Mouse (Mus musculus) layer of hippocampus, postnatal 14 days (tissue): Measurements from ENCODE around the gene Gba. TPM values are rescaled to one million over a fixed set of nuclear protein-coding genes. Genes with fewer than 3 reads are reported as not detected.
A peak's percentile ranks its signal among the peaks of the same experiment; 100 is the strongest.
"Not testable (repeated sequence)": the region's sequence is repeated elsewhere in the genome, so short reads cannot be mapped to it uniquely, and the experiment has no call there.

Experiments
- DNase-seq, 2 experiments: peaks; one replicate each; pipeline ENCODE4 v3.0.0; 2021 to 2022; ENCODE audit warnings: low spot score in 2 of 2, mixed read lengths in 1 of 2
- long read RNA-seq, 2 experiments: library from polyadenylated mRNA; stranded (forward); transcript quantifications; one replicate each; pipeline ENCODE4 v2.0.0; 2021
- total RNA-seq, 2 experiments: library from RNA; stranded (reverse); gene quantifications; 2 replicates each; pipeline ENCODE4 v1.2.3; 2021

Gene Gba
- total RNA-seq: 10 to 100 TPM; 64.1 to 68.8 TPM
- long read RNA-seq, experiment 1, transcript Gba-201 (11 exons, 1,779 nt): major isoform, 19 of 29 reads
- long read RNA-seq, experiment 1, partial matches to known transcripts: 2 of 29 reads
- long read RNA-seq, experiment 1, other reads (novel, unspliced or antisense): 5 of 29 reads
- long read RNA-seq, experiment 2, transcript Gba-201 (11 exons, 1,779 nt): major isoform, 36 of 40 reads
- long read RNA-seq, experiment 2, partial matches to known transcripts: 1 of 40 reads
- long read RNA-seq, experiment 2, other reads (novel, unspliced or antisense): 2 of 40 reads

DNA sequence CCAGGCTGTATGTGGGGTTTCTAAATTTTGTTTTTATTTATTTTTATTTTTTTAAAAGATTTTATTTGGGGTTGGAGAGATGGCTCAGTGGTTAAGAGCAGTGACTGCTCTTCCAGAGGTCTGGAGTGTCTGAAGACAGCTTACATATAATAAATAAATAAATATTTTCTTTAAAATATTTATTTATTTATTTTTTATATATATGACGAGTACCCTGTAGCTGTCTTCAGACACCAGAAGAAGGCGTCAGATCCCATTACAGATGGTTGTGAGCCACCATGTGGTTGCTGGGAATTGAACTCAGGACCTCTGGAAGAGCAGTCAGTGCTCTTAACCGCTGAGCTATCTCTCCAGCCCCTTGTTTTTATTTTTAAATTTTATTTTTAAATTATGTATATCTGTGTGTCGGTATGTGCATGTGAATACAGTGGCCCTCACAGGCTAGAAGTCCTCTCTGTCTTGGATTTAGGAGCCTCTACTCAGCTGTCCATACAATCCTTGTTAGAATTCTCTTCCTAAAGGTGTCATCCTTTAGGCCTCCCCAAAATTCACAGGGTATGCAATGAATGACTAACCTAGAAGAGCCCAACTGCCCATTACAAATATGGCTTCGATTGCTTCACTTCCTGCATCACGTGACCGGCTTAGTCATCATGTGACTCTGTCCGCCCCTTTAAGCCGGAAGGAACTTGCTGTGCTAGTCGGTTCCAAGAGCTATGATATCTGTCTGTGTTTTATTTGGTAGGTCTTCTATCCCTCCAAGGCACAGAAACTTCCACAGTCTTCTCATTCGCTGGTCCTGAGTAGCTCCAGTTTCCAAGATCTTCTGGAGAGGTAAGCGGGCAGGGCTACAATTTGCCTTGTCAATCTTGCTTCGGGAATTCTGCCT is at the start of gene Gba:
Gene Gba, plus strand, starts transcription at position 676 of the 889 bp plus-strand sequence.
- peak; percentile 84 to 91 for DNase-seq

GRCm38 (mm10) chr3:89156951-89157350 is 45.8 kb upstream of the Gba start:
- DNase-seq: no peak

DNA sequence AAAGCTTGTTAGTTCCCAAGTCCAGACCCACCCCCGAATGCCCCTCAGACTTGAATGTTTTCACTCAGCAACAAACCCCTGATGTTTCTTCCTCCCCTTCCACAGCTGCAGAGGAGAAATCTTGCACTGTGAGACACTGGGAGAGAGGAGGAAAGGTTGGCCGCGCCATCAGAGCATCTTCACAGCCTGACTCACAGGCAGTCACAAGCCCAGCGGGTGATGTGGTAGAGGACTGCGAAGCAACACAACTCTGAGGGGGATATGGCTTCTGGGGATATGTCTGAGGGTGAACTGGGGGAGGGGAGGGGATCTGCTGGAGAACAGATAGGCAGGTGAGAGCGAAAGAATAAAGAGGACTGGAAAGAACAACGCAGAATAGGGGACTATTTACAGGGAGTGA is 44.1 kb upstream of the Gba start:
- no peak for DNase-seq

DNA sequence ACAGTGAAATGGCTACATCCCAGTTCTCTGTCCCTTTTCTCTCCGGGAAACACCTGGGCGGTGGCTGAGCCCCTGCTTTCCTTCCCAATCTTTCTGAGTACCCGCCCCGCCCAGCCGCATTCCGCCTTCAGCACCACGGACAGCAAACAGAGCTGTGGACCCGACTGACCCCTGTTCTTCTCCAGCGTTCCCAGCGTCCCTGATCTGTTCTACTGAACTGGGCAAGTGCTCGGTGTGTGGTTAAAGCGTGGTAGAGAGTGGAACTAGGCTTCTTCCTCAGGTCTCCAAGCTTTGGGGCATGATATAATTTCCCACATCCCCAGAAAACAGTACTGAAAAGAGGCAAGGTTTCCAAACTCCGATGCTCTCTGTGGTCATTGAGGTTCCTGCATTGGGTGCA is 43.5 kb upstream of the Gba start:
- DNase-seq: peak in 1 of 2 experiments; percentile 16

DNA sequence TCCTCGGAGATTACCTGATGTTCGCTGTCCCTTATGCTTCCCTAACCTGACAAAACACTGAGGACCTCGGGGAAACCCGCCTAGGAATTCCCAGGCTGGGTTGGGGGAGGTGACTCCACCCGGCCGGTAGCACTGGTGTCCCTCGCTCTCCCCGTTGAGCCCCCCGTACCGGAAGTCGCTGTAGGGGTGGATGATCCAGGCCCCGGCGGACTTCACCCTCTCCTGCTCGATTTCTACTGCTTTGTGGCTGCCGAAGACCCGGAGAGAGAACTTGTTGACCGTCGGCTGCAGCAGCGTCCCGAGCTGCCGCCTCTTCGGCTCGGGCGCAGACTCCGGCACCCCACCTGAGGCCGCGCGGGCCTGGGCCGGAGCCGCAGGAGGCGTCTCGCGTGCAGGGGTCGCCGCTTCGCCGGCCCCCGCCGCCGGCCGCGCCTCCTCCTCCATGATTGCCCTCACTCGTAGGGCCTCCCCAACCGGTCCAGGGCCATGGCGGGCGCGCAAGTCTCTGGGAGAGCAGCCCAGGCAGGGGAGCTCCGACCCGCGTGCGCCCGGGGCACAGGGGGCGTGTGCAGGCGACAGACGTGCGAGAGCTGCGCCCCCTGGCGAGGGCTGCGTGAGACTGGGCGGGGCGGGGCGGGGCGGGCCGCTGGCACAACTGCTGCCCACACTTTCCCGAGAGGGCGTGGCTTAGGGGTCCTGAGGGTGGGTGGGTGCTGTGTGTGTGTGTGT is 42.9 kb upstream of the Gba start, which contains the start of gene Hcn3:
Gene Hcn3, minus strand, starts transcription at position 581 of the 729 bp plus-strand sequence.
- DNase-seq: peak in 1 of 2 experiments; percentile 57

DNA sequence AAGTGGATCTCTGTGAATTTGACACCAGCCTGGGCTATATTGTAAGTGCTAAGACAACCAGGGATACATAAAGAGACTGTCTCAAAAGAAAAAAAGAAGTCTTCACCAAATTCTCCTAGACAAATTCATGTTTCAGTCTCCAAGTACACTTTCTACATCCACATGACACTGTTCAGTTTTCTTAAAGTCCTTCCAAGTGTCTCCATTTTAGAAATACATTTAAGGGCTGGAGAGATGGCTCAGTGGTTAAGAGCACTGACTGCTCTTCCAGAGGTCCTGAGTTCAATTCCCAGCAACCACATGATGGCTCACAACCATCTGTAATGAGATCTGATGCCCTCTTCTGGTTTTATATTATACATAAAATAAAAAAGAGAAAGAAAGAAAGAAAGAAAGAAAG is 41.5 kb upstream of the Gba start:
- not testable (repeated sequence) for DNase-seq

DNA sequence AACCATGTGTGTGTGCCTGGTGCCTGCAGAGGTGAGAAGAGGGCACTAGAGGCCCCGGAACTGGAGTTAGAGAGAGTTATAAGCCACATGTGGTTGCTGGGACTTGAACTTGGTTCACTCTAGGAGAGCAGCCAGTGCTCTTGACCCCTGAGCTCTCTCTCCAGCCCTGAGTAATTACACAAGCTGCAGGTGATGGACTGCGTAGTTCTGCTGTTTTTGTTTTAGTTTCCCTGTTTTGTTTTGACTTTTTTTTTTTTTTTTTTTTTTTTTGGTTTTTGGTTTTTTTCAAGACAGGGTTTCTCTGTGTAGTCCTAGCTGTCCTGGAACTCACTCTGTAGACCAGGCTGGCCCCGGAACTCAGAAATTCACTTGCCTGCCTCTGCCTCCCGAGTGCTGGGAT is 40.9 kb upstream of the Gba start:
- DNase-seq: no peak

DNA sequence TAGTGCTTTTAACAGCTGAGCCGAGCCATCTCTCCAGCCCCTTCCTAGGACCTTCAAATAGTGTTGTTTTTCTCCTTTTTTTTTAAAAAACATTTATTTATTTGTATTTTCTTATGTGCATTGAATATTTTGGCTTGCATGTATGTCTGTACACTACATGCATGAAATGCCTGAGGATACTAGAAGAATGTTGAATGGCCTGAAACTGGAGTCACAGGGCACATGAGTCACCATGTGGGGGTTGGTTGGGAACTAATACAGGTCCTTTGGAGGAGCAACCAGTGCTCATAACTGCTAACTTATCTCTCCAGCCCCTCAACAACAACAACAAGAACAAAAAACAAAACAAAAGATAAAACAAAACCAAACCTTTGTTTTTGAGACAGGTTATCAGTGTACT is 39.6 kb upstream of the Gba start:
- DNase-seq: no peak

DNA sequence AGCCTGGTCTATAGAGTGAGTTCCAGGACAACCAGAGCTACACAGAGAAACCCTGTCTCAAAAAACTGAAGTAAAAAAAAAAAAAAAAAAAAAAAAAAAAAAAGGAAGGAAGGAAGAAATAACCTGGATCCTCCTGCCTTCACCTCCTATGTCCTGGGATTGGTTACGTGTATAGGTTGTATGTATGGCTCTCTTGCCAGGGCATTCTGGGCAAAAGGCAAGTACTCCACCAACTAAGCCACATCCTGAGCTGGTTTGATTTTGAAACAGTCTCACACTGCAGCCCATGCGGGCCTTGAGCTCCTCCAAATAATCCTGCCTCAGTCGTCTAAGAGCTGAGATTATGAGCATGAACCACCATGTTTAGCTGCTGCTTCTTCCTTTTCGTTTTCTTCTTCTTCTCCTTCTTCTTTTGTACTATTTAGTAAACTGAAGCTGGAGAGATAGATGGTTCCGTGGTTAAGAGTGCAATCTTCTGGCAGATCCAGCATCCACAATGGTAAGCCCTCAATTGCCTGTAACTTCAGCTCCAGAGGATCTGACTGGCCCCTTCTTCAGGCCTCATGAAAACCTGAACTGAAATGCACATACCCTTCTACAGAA is 39.0 kb upstream of the Gba start:
- no peak for DNase-seq

DNA sequence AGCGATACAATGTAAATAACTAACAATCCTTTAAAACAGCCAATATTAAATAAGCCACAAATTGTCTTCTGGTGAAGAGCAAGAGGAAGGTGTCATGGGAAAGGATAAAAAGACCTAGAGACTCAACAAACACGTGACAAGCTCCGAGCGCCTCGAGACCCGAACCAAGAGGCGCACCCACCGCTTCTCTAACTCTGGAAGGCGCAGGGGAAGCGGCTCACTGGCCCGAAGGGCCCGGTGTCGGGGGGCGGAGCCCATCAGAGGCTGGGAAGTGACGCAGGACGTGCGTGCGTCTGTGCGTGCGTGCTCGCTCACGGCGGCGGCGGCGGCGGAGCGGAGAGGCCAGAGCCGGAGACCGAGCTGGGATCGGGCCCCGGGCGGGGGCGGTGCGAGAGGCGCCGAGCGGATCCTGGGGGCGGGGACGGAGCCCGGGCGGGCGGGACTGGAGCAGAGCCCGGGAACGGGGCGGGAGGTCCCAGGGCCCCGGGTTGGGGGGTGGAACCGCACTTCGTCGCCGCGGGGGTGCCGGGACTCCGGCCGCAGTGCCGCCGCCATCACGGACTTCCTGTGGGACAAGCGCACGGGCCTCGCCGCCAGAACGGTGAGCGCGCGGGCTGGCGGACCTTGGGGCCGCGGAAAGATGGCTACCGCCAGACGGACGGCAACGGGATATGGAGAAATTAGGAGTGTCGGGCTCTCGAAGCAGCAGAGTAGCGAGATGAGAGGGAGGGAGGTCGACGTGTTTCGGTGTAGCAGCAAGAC is 38.0 kb upstream of the Gba start, which contains the start of gene Clk2:
Gene Clk2, plus strand, starts transcription at position 290 of the 762 bp plus-strand sequence.
- DNase-seq: peak; percentile 86 to 93

DNA sequence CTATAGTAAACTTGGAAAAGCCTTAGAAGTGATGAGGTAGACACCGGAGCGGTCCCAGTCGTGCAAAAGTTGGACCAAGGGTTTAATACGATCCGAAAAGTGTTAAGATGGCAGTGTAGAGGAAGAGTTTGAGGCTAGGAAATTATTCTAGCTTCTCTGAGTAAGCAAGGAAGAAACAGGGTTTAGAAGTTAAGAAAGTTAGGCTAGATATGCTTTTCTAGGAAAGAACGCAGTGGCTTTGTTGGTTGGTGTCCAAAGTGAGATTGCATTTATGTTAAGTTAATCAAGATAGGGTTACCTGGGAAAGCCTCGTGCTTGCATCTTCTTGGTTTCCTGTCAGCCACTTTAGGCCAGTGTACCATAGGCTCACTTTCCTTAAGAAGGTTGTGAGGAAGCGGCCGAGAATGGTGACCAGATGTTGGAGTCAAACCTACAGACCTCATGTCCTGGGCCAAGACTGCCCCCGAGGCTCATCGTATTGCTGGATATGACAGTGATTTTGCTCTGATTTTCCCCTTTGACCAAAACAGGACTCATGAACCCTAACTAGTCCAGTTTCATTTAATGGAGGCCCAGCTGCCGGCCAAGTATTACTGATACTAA is 37.4 kb upstream of the Gba start:
- DNase-seq: no peak

- no peak for DNase-seq
These were observed 35.8 kb upstream of the Gba start for GRCm38 (mm10) chr3:89166945-89167344.

DNA sequence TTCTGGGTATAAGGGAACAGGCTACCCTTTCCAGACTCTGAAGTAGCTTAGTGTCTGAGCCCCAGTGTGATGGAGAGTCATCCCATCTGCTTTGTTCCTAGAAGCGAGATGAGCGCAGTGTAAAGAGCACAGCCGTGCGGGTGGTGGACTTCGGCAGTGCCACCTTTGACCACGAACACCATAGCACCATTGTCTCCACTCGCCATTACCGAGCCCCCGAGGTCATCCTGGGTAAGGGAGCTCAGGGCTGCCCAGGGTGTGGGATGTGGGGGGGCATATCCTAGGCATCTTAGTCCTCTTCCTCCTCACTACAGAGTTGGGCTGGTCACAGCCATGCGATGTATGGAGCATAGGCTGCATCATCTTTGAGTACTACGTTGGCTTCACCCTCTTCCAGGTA is 27.9 kb upstream of the Gba start:
- no peak for DNase-seq

GRCm38 (mm10) chr3:89175544-89175943 is 27.2 kb upstream of the Gba start:
- DNase-seq: no peak

DNA sequence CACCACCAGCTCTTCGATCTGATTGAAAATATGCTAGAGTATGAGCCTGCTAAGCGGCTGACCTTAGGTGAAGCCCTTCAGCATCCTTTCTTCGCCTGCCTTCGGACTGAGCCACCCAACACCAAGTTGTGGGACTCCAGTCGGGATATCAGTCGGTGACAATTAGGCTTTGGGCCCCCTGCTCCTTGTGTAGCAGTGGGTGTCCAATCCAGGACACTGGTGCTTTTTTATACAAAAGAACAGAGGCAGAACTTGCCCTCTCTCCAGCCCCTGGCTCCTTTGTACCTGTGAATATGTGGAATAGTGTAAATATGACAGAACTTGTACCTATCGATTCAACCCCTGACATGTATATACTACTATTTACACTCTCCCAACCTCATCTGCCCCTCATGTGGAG is 26.3 kb upstream of the Gba start:
- DNase-seq: no peak

DNA sequence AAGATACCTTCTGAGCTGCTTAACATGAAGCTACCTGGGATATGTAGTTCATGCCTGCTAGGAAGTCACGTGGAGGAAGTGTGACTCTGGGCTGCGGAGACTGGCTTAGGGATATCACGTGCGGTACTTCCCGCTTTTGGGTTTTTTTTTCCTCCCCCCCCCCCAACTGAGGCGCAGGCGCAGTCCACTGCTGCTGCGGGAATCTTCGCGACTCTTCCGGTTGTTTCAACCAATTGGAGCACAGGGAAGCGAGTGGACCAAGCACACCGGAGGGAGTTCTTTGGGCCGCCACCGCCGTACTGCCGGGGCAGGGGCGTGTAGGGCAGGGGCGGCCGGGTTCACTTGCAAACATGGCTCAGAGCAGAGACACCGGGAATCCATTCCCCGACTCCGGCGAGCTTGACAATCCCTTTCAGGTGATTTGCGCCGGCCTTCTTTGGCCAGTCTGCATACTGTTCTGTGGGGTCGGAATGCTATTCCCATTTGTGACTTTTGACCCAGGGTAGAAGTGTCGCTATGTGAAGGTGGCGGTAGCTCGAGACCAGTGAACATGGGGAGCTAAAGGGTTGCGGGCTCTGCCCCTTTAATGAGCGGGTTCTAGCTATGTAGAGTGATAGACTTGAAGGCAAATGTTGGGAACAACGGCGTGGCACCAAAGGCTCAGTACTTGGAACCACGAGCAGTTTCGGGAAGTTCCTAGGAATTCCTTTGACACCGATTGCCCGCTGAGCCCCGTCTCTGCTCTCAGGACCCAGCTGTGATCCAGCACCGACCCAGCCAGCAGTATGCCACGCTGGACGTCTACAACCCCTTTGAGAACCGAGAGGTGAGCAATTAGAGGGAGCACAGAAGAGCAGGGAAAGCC is 25.3 kb upstream of the Gba start, which contains the start of gene Scamp3:
Gene Scamp3, plus strand, starts transcription at position 232 of the 865 bp plus-strand sequence.
- peak; percentile 82 to 94 for DNase-seq

DNA sequence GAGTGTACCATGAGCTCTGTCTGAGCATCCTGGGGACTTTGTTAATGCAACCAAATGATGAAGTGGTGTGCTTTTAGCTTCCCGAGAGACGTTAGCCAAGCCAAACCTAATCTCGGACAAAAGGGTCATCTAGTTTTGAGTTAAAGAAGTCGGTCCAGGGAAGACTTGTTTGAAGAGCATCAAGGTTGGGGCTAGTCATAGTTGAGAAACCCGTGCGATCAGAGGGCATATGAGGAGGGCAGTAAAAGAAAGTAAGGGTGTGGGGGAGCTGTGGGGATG is 24.7 kb upstream of the Gba start:
- DNase-seq: no peak

- DNase-seq: no peak
These were observed 23.7 kb upstream of the Gba start for GRCm38 (mm10) chr3:89179056-89179455.
